Mouse (Mus musculus) megakaryocyte progenitor cell, adult 5-6 weeks (primary cell): Measurements from ENCODE around the gene Coro1c. TPM values are rescaled to one million over a fixed set of nuclear protein-coding genes. Genes with fewer than 3 reads are reported as not detected.

Source experiments
- ATAC-seq: replicated peaks from 2 replicates; pipeline ENCODE4 v1.8.0; 2016; ENCODE audit warnings: mild to moderate bottlenecking, moderate TSS enrichment, inconsistent platforms; ENCODE audit not compliant: poor library complexity
- total RNA-seq, 2 experiments: library from RNA; stranded (forward) in 1 of 2; stranded (reverse) in 1 of 2; fragments of 157-497, 149-512 nt in 1 of 2; fragments of 200-1000 nt in 1 of 2; gene quantifications; 2 replicates each; pipeline versions ENCODE4 v1.2.3 to v1.2.4; 2015 to 2017

The Coro1c gene
- total RNA-seq, 2 experiments from 2014 or later: 59.7 to 81.8 TPM

DNA sequence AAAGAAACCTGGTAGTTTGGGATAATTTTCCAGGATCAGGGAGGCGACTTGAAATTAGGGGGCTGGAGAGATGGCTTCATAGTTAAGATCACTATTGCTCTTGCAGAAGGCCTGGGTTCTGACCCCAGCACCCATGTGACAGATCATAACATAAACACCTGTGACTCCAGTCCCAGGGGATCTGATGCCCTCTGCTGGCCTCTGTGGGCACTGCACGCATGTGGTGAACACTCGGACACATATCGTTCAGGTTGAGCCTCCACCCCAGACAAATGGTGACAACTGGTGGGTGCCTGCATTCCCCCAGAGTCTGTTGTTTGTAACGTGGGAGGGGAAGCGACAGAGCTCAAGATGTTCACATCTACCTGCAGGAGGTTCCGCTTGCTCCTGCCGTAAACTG, 47.3 kb downstream of the Coro1c start:
- no peak for ATAC-seq

DNA sequence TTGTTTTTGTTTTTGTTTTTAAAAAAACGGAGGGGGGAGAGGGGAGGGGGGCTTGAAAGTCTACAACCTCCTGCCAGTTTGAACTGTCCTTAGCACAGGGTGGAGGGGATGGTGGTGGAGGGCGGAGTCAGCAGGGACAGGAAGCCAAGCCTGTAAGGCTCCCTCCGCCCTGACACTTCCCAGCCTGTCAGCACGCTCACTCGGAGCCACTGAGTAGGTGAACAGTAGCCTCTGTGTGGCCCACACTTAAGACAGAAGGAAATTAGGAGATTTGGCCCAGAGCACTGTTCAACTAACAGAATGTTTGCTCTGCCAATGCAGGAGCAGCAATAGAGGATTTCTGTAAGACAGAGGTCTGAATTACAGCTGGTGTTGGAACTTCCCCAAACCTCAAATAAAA, 49.6 kb downstream of the Coro1c start:
- peak; percentile 75 for ATAC-seq

DNA sequence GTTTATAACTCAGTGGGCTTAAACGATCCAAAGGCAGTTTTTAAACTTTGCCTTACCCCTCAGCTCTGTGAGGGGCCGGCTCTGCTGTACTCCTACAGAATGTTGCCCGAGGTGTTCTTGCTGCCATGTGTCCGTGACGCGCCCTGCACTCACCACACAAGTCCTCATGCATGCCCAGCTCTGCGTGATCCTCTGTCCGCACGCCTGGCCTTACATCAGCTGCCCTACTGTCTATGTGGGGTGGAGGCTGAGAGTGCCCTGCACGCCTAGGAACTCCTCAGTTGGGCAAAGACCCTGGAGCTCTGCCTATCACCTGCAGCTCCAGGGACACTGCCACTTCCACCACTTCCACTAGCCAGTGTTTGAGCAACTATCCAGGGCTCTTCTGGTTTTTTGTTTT, 50.0 kb downstream of the Coro1c start:
- no peak for ATAC-seq

DNA sequence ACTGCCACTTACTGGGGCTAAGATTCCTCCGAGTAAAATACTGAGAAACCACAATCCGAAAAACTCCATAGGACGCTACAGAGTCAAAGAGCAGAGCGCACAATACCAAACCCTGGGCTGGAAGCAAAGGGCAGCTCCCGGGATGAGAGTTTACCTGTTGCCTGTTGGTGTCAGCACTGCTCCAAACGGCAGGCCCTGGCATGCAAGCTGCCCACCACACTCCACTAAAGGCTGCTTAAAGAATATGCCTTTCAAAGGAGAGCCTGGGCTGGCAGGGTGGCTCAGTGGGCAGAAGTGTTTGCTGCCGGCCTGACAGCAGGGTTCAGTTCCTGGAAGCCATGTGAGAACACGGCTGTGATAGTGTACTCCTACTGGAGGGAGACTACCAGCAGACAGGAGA, 50.9 kb downstream of the Coro1c start:
- no peak for ATAC-seq

DNA sequence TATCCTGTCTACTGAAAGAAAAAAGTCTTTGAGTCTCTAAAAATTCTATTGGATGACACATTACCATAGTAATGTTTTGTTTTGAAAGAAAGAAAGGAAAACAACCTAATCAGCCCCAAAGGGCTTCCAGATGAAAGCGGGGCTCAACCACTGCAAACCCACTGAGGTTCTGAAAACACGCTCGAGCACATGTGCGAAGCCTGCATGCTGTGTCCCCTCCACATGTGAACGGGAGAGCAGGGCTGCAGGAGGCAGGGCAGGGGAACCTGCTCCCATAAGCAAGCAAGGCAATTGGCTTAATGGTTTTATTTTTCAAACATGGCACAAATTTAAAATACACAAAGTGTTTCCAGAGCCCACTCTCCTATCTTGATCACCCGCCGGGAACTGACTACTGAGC, 51.9 kb downstream of the Coro1c start:
- no peak for ATAC-seq

DNA sequence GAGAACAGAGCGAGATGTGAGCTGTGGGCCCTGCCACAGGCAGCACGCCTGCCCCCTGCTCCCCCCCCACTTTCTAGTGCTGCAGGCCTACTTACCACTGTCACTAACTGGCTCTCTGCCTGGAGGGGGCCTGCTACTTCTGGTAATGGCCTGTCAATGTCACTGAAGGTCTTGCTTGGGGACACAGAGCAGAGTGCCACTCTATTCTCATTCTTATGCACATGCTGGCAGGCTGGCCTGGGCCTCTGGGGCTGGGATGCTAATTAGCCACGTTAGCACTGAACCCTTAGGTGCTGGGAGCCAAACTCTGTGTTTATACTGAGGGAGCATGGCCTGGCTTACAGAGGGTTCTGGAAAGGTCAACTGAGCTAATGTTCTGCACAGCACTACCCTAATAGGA, 52.9 kb downstream of the Coro1c start:
- ATAC-seq: no peak

DNA sequence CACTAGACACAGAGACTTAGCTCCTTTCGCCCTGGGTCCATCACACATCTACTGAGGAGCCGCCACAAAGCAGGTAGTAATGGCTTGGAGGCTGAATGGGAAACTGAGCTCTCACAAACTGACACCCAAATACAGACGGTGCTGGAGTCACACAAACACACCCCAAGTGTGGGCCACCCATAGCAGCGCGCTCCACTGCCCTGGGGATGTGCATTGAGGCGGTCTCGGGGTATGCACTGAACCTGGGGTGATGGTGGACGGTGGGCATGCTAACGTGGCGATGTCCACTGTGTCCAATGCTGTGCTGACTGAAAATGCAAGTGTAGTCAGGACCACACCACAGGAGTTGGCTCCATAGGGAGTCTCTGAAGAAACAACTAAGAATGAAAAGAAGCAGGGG, 53.4 kb downstream of the Coro1c start:
- ATAC-seq: no peak

DNA sequence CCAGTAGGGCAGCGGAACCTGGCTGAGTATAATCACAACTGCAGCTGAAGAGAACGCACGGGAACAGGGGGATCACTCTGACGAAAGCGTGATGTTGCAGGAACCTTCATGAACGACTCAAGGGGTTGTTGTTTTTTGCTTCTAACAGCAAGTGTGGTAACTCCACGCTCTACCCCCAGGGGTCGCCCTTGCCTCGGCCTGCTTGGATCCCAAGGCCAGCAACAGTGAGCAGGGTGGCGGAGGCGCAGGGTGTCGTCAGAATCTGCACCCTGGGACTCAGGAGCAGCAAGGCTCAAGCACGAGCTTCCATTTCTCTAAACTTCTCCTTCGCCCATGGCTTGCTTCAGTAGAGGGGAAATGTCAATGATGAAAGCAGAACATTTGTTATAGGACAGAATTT, 54.1 kb downstream of the Coro1c start:
- peak; percentile 78 for ATAC-seq

DNA sequence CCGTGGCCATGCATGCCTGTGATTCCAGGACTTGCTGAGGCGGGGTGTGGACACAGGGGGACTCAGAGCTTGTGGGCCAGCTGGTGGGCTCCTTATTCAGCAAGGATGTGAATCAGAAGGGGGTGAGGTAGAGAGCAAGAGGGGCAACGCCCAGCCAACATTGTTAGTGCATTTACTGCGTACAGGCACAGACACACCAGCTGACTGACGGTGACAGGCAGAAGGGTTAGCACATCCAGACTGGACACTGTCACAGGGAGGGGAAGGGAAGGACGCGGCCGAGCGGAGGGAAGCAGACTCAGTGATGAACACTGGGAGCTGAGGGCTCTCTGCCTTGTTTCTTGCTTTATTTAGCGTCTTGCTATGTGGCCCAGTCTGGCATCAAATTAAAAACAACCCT, 55.0 kb downstream of the Coro1c start:
- no peak for ATAC-seq

DNA sequence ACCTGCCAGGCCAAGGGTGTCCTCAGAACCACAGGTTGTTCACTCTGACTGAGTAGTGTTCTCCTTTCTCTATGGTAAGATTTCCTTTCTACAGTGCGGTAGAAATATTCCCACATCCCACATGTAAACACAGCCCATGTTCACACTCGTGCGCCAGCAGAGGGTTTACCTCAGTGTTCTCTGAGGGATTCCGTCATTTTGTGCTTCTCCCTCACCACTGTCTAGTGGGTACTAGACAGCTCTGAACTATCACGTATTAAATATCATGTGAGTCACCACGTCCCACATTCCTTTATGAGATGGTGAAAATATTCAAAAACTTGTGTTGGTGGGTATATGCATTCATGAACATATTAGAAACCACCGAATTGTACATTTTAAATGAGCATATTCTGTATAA, 56.1 kb downstream of the Coro1c start:
- no peak for ATAC-seq

DNA sequence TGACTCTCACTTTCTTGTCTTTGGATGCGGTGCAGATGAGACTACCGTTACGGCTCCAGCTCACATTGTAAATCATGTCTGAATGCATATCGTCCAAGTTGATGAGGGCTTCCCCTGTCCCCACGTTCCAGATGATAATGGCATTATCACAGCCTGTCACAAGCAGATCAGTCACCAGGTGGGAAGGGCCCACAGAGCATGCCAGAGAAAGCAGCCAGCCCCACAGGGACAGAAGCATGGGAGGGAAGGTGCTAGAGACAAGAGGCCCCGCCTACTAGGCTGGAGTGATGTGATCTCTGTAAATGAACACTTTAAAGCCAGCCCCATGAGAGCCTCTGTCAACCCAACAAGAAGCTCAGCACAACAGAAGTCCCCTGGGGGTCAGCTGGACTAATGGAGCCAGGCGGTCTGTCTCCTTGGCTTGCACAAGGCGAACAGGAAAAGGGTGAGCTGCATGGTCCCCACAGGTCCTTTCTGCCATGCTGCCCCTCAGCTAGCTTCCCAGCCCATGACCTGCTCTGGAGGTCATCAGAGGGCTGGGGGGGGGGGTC, 57.8 kb downstream of the Coro1c start:
- ATAC-seq: peak; percentile 75

DNA sequence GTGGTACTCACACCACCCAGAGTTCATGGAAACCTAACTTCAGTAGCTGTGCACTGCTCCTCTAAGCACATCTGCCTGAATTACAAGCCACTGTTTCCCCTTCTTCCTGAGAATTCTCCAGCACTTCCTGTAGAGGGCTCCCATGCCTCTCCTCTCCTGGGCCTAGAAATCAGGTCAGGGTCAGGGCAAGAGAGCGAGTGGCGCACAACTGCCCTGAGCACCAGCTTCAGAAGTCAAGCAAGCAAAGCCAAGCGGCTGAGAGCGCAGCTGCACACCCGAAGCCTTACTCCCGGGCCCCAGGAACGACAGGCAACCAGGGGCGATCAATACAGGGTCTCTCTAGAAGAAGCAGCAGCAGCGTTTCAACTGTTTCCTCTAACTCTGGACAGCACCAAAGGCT, 60.9 kb downstream of the Coro1c start:
- ATAC-seq: no peak

DNA sequence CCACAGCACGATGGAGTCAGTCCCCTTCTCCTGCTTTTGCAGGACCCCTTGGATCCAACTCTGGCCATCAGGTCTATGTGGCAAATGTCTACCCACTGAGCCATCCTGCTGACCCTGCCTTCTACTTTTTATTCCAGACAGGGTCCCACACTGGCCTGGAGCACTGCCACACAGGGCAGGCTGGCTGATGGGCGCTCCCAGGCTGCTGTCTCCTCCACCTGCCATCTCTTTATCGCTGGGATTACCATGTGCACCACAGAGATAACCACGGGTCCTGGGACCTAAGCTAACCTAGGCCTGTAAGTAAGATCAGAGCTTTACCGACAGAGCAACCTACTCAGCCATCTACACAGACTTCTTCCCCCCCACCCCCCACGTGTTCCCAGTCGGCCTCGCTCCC, 61.9 kb downstream of the Coro1c start:
- peak; percentile 62 for ATAC-seq

DNA sequence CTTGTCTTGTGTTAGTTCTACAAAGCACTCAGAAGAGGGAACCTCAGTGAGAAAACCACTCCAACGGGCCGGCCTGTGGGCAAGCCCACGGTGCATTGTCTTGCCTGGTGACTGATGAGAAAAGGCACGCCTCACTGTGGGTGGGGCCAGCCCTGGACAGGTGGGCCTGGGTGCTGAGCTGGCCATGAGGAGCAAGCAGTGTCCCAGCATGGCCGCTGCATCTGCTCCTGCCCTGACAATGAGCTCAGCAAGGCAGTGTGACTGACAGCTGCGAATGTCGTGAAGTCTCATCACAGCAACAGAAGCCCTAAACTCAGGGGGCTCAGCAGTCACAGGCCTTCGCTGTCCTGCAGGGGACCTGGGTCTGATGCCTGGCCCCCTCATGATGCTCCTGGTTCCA, 62.9 kb downstream of the Coro1c start:
- no peak for ATAC-seq

DNA sequence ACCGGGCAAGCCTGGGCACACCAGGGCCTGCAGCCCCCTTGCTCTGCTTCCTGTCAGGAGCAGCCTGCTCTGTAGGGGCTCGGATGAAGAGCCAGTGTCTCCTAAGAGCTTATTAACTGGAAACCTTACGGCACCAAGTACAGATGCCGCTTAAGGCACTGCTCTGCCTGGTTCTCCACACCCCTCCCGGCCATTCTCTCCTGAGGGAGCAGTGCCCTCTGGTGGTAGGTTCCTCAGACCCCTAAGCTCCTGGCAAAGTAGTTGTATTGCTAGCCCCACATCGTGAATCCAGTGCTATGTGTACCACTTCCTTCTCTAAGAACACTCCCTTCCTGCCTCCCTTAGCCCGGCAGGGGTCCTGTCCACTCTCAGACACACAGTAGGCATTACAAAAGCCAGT, 63.8 kb downstream of the Coro1c start:
- ATAC-seq: peak; percentile 60

DNA sequence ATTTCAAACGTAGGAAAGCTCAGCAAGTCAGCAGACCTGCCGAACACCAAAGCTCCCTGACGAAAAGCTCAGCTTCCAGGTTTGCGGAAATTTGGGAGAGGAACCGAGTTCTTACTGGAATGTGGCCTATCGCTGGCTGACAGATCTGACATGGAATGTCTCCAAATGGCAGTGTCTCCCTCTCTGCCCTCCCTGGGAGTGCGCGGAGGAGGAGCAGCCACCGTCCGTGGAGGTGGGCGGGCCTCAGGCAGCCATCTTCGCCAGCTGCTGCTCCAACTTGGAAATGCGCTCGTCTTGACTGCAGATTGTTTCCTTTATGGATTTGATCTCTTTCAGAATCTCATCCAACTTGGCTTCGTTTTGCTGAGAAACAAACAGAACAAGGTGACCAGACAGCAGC, 64.5 kb downstream of the Coro1c start:
- ATAC-seq: no peak

DNA sequence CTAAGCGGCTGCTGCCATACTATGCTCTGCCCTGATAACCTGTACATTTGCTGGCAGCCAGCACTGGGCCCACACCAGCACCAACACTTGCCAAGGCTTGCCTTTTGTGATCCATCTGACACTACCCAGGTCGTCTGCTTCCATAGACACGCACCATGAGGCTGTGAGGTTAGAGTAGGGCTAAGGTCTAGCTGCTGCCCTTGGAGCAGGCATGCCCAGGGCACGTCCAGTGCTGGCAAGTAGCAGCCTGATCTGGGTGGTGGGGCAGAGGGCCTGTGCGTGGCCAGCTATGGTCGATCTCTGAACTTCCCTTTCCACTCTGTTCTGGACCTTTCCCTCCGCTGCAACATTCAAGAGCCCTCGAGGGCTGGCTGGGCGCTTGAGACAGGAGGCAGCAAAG, 65.7 kb downstream of the Coro1c start:
- no peak for ATAC-seq

DNA sequence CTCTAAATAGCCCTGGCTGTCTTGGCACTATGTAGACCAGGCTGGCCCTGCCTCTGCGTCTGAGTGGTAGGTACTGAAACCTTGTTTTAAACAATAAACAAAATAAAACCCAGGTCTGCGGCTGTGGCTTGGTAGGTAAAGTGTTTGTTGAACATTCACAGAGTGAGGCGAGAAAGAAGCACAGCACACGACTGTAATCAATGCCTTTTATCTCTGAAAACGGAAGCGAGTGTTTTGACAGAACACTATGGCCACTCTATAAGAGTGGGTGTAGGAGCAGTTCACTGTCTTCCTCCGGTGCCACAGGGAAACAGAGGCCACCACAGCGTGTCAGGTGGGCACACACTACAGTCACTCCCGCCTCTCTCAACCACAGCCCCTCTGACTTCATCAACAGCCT, 66.3 kb downstream of the Coro1c start:
- peak; percentile 17 for ATAC-seq

DNA sequence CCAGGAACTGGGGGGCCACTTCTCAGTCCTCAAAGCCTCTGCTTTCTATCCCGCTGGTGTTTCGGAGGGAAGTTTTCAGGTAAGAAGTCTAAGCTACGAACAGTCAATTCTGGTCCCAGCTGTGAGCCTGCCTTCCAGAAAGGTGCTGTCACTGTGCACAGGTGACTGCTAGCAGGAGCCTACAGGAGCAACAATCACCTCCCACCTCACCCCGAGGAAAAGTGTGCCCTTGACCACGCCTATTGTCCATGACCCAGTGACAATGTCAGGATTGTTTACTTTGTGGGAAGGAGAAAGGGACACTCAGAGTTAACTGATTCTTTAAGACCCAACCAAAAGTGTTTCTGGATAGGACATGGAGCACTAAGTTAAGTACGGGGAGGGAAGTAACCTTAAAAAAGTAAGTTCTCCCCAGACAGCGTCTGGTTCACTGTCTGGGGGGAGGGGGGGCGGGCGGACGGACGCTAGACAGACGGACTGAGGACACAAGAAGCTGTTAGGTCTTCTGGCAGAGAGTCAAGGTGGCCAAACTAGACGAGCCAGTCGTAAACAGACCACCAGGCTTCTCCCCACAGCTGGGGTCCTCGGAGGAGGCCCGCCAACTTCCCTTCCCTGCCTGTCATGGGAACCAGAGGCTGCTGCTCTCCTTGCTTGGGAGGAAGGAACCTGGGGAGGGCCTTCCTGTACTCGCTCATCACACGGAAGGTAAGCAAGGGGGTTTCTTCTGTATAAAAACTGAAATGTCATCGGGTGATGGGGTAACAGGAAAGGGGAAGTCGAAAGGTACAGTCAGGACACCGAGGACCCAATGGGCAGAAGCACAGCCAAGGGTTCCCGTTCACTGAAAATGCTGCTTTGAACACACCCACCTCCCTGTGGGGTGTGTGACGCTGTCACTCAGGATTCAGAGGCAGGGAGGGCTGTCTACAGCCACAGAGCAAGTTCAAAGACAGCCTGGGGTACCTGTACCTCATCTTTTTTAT, 67.0 kb downstream of the Coro1c start:
- peak; percentile 59 for ATAC-seq

DNA sequence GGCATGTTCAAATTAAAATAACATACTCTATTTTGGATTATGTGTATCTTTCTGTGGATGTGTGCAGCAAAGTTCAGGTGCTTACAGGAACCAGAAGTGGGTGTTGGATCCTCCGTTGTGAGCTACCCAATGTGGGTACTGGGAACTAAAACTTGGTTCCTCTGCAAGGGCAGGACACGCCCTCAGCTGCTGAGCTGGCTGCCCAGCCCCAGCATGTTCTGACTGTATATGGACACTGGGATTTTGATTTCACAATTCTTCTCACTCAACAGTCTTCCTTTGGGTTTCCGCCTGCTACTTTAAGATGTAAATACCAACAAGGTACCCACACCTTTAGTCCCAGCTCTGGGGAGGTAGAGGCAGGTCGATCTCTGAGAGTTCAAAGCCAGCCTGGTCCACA, 68.1 kb downstream of the Coro1c start:
- peak; percentile 24 for ATAC-seq

DNA sequence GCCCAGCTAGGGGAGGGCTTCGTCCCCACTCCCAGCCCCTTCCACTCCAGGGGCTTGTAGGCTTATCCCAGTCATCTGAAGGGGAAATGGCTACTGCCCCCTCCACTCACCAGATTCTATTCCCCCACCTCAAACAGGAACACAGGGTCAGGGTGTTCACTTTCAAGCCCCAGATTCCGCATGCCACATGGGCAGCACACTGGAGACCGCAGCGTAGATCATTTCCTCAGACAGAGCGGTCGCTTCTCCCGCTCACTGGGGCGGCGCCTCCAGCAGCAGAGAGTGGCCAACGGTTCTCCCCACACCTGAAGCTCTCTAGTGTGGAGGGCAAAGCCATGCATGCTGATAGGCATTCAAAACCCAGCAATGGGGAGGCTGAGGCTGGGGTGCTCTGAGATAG, 71.6 kb downstream of the Coro1c start:
- ATAC-seq: peak; percentile 57

DNA sequence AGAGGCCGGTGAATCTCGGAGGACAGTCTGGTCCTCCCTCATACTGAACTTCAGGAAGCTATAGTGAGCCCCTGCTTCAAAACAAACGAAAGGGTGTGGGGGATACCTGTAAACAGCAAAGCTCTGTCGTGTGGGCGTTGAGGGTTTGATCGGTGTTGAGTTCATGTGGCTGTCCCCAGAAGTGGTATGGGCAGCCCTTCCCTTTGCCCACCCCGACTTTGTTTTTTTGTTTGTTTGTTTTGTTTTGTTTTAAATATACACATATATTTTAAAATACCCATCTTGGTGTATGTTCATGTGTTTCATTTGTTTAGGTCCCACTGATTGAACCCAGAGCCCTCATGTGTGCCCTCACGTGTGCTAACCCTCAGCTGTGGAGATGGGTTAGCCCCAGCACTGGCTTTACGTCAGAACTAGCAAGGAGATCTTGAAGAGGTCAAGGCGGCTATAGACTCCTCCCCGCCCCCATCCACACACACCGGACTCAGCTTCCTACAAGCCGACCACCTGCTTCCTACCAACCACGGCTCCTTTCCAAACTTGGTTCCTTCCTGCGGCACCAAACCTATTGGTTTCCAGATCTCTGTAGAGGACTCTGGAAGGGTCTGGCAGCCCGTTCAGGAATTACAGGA, 75.1 kb downstream of the Coro1c start:
- no peak for ATAC-seq
